Mouse (Mus musculus) ES-E14 (cell line): ENCODE results near the gene Pklr.

ENCODE experiments used
- HCFC1 ChIP-seq: IDR thresholded peaks from 2 replicates; pipeline ENCODE4 v1.6.1; 2012; ENCODE audit warnings: low read length, inconsistent platforms, borderline replicate concordance; ENCODE audit not compliant: insufficient read depth
- MAFK ChIP-seq: IDR thresholded peaks from 2 replicates; pipeline ENCODE4 v1.6.1; 2014; ENCODE audit warnings: mild to moderate bottlenecking, low read depth, low read length, inconsistent platforms; ENCODE audit not compliant: insufficient read depth

DNA sequence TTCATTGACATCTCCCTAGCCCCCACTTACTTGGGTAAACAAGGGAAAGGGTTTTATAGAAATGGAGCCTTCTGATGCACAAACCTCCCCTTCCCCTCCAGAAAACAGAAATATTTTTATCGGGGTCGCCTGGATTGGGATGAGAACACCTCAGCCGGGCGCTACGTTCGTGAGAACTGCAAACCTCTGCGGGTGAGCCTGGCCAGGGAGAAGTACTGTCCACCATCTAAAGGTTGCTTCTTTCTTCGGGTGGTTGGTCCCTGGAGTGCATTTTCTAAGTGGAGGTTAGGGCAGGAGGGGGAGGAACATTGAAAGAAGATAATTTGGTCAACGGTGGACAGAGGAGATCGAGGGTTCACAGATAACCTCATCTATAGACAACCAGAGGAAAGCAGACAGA, 39.6 kb downstream of the Pklr start:
- no peak for TF ChIP-seq HCFC1
- TF ChIP-seq MAFK: no peak
